Mouse (Mus musculus): ENCODE data around the gene Hnf1a.

DNA sequence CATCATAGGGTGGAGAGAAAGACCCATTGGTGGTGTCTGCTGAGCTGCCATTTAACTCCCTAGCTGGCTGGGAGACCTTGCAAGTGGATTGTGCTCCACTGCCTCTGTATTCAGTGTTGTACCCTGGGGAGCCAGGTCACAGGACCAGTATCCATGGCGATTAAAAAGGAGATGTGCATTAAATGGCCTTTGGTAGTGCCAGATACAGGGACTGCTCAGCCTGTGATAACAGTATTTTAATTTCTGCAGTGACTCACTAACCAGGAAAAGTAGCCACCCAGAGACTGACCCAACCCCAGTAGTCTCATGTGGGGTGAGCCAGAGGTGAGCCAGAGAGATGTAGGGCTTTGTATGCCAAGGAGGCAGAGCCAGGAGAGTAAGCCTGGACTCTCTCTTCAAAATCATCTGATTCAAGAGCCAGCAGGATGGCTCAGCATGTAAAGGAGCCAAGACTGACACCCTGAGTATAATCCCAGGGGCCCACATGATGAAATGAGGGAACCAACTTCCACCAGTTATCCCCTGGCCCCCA, 44.7 kb downstream of the Hnf1a start:
- TF ChIP-seq CTCF (IDR thresholded peaks at IDR 0.05; ENCODE audit: low read depth, low read length) (no peak), GATA1 (IDR thresholded peaks at IDR 0.05; ENCODE audit: borderline replicate concordance, low read length) (no peak), GATA2 (IDR thresholded peaks at IDR 0.05; ENCODE audit: borderline replicate concordance, low read depth, low read length) (no peak), POLR2AphosphoS5 (IDR thresholded peaks at IDR 0.05; ENCODE audit: insufficient replicate concordance, low read depth, low read length) (no peak), TAL1 (conservative IDR thresholded peaks at IDR 0.05; ENCODE audit: low read depth, low read length) (no peak)

Measured in G1E (cell line).